Mouse (Mus musculus) lung, adult 2 months (tissue): ENCODE measurements around the gene Kcns3.

ENCODE experiments used
- CTCF ChIP-seq: fragments of 200-500 bp; IDR thresholded peaks from 2 replicates; pipeline ENCODE4 v1.5.1; 2011; ENCODE audit warnings: mild to moderate bottlenecking, low read length, control low read depth; ENCODE audit not compliant: insufficient read depth
- POLR2A ChIP-seq: fragments of 200-500 bp; IDR thresholded peaks from 2 replicates; pipeline ENCODE4 v1.6.1; 2011; ENCODE audit warnings: low read depth, mild to moderate bottlenecking, control low read depth, low read length, borderline replicate concordance; ENCODE audit errors: extremely low read depth

GRCm38 (mm10) chr12:11129188-11129587, 21.7 kb downstream of the Kcns3 start:
- no peak for TF ChIP-seq POLR2A
- TF ChIP-seq CTCF, result no peak
